Mouse (Mus musculus): Measurements from ENCODE around the gene Galnt7.

GRCm38 (mm10) chr8:57489896-57490295 lies 162.9 kb downstream of the Galnt7 start:
- TF ChIP-seq ZC3H11A (IDR thresholded peaks at IDR 0.05; ENCODE audit: borderline replicate concordance, low read depth, low read length) (no peak), ZNF384 (IDR thresholded peaks at IDR 0.05; ENCODE audit: low read depth, low read length) (no peak), MAFK (IDR thresholded peaks at IDR 0.05; ENCODE audit: insufficient read depth, low read depth, low read length) (no peak)

Data from ES-E14 (cell line).